Mouse (Mus musculus) limb, embryonic 14.5 days (tissue): ENCODE data around the gene Tmem121. TPM values are rescaled to one million over a fixed set of nuclear protein-coding genes. Genes with fewer than 3 reads are reported as not detected.

ENCODE experiments used
- ATAC-seq: fragments of 200-750 bp; cut with Nextera tagmentation; 2 replicates; pipeline ENCODE4 v1.8.0; 2017; ENCODE audit warnings: low read depth, moderate number of reproducible peaks, moderate TSS enrichment; ENCODE audit not compliant: low FRiP score
- DNase-seq: peaks from one replicate; pipeline ENCODE4 v3.0.0-alpha.2; 2015; ENCODE audit warnings: low spot score
- H3K27ac ChIP-seq: fragments of 300-500 bp; sonication (generic); replicated peaks from 2 replicates; pipeline ENCODE4 v1.5.1; 2014; ENCODE audit warnings: low read depth, mild to moderate bottlenecking, low read length, moderate library complexity, mixed read lengths
- H3K27me3 ChIP-seq: fragments of 300-500 bp; sonication (generic); 2 replicates; pipeline ENCODE4 v1.6.1; 2014; ENCODE audit warnings: low read length, mixed read lengths; ENCODE audit not compliant: control insufficient read depth, insufficient read depth
- H3K36me3 ChIP-seq: fragments of 300-500 bp; sonication (generic); 2 replicates; pipeline ENCODE4 v1.6.1; 2014; ENCODE audit warnings: mild to moderate bottlenecking, low read length, moderate library complexity, mixed read lengths; ENCODE audit not compliant: control insufficient read depth, insufficient read depth
- H3K4me1 ChIP-seq: fragments of 300-500 bp; sonication (generic); 2 replicates; pipeline ENCODE4 v1.6.1; 2014; ENCODE audit warnings: antibody characterized with exemption, low read length, mixed read lengths; ENCODE audit not compliant: control insufficient read depth, insufficient read depth
- H3K4me2 ChIP-seq: fragments of 300-500 bp; sonication (generic); replicated peaks from 2 replicates; pipeline ENCODE4 v1.6.1; 2014; ENCODE audit warnings: low read depth, mild to moderate bottlenecking, low read length, moderate library complexity; ENCODE audit not compliant: severe bottlenecking
- H3K4me3 ChIP-seq: fragments of 300-500 bp; sonication (generic); replicated peaks from 2 replicates; pipeline ENCODE4 v1.5.1; 2014; ENCODE audit warnings: low read length
- H3K9ac ChIP-seq: fragments of 300-500 bp; sonication (generic); 2 replicates; pipeline ENCODE4 v1.6.1; 2014; ENCODE audit warnings: mild to moderate bottlenecking, low read depth, low read length, moderate library complexity; ENCODE audit not compliant: severe bottlenecking
- H3K9me3 ChIP-seq: fragments of 300-500 bp; sonication (generic); 2 replicates; pipeline ENCODE4 v1.6.1; 2016; ENCODE audit warnings: low read length; ENCODE audit not compliant: control insufficient read depth
- POLR2A ChIP-seq: fragments of 200-500 bp; IDR thresholded peaks from 2 replicates; pipeline ENCODE4 v1.8.0; 2012; ENCODE audit warnings: inconsistent platforms, mild to moderate bottlenecking, moderate library complexity, borderline replicate concordance; ENCODE audit not compliant: insufficient read depth, insufficient read length; ENCODE audit errors: extremely low read depth
- WGBS: fragments of 180-500 bp; shearing (Covaris S2); extraction: QIAGEN DNeasy Blood & Tissue Kit; methylation state at CpG from one replicate; pipeline ENCODE4 v1.1.7; 2014; 5-methylcytosine and 5-hydroxymethylcytosine counted together
- polyA plus RNA-seq, 2 experiments: library from polyadenylated mRNA; depleted of rRNA in 1 of 2; stranded (reverse) in 1 of 2; unstranded in 1 of 2; fragments of >200 nt; fragmentation: Nextera tagmentation in 1 of 2; extraction: Ambion mirVana in 1 of 2; gene quantifications; 2 replicates each; pipeline versions ENCODE4 v1.2.1 to v1.2.3; 2012 to 2014

Gene Tmem121
- polyA plus RNA-seq, 2 experiments = 10.1 to 29.6 TPM

GRCm38 (mm10) chr12:113153971-113154370, 31.8 kb upstream of the Tmem121 start:
- no peak for DNase-seq
- WGBS = 93% methylated on average over 7 of the region's 7 CpGs
- no peak for ATAC-seq
- TF ChIP-seq POLR2A = no peak
- no peak overlapping the region for H3K4me3 ChIP-seq
- H3K36me3 ChIP-seq = no peaks in the 10 kb centered on the region
- H3K9ac ChIP-seq = no peak overlapping the region
- no peaks in the 10 kb centered on the region; the same call in 1 of the 2 replicates for H3K27me3 ChIP-seq
- no peak overlapping the region for H3K27ac ChIP-seq
- H3K4me2 ChIP-seq = no peak overlapping the region
- H3K4me1 ChIP-seq = peaks cover 19% of the 10 kb centered on the region
- H3K9me3 ChIP-seq = no peaks in the 10 kb centered on the region

- no peak for ATAC-seq
- WGBS = 82% methylated on average over 6 of the region's 6 CpGs
- Histone ChIP-seq H3K9me3 (no peaks in the 10 kb centered on the region), H3K4me1 (peaks cover 19% of the 10 kb centered on the region), H3K27ac (no peak overlapping the region; the same call in 1 of the 2 replicates), H3K4me3 (peak overlapping the region; percentile 48), H3K4me2 (peak overlapping the region; percentile 95), H3K27me3 (no peaks in the 10 kb centered on the region; the same call in 1 of the 2 replicates), H3K36me3 (no peaks in the 10 kb centered on the region), H3K9ac (0 out of 2 replicates have a peak overlapping the region, but pooled peaks have one; percentile 68)
- TF ChIP-seq POLR2A = no peak
- no peak for DNase-seq
Measured at GRCm38 (mm10) chr12:113154747-113155075, 31.0 kb upstream of the Tmem121 start.

GRCm38 (mm10) chr12:113155076-113155771, 30.5 kb upstream of the Tmem121 start:
- peak; percentile 0; the same call in 1 of the 2 replicates for ATAC-seq
- Histone ChIP-seq H3K36me3 (no peaks in the 10 kb centered on the region), H3K4me2 (peak overlapping the region; percentile 95), H3K9ac (peak overlapping the region; percentile 68), H3K27ac (peak overlapping the region; percentile 84), H3K9me3 (no peaks in the 10 kb centered on the region), H3K27me3 (no peaks in the 10 kb centered on the region), H3K4me3 (peak overlapping the region; percentile 48), H3K4me1 (peaks cover 19% of the 10 kb centered on the region)
- no peak for DNase-seq
- 6% methylated on average over 32 of the region's 32 CpGs for WGBS
- no peak for TF ChIP-seq POLR2A

GRCm38 (mm10) chr12:113155887-113156539, 29.7 kb upstream of the Tmem121 start, which contains the start of gene Tedc1:
Gene Tedc1 (plus strand): TSS chr12:113156421.
- no peaks in the 10 kb centered on the region for H3K36me3 ChIP-seq
- WGBS = 3% methylated on average over 45 of the region's 46 CpGs
- H3K27me3 ChIP-seq = no peaks in the 10 kb centered on the region
- peak; percentile 95 for ATAC-seq
- peak within 1 kb of the TSS; percentile 63 for H3K4me3 ChIP-seq
- peak within 1 kb of the TSS; percentile 68 for H3K9ac ChIP-seq
- peak; percentile 99 for DNase-seq
- no peaks in the 10 kb centered on the region for H3K9me3 ChIP-seq
- H3K4me1 ChIP-seq = peaks cover 19% of the 10 kb centered on the region
- H3K4me2 ChIP-seq = peak within 1 kb of the TSS; percentile 95
- H3K27ac ChIP-seq = peak within 1 kb of the TSS; percentile 84
- peak; percentile 21; the same call in 1 of the 2 replicates for TF ChIP-seq POLR2A

- Histone ChIP-seq H3K27me3 (no peaks in the 10 kb centered on the region), H3K36me3 (peaks cover 3% of the 10 kb centered on the region; the same call in 1 of the 2 replicates), H3K4me2 (peak overlapping the region; percentile 95), H3K9me3 (no peaks in the 10 kb centered on the region), H3K4me3 (peak overlapping the region; percentile 63), H3K4me1 (peaks cover 17% of the 10 kb centered on the region), H3K27ac (no peak overlapping the region), H3K9ac (peak overlapping the region; percentile 54)
- peak; percentile 17 for ATAC-seq
- no peak for TF ChIP-seq POLR2A
- DNase-seq = no peak
- WGBS = under 1% methylated on average over 23 of the region's 23 CpGs
Measured at GRCm38 (mm10) chr12:113156540-113156929, 29.2 kb upstream of the Tmem121 start.
